Mouse (Mus musculus) skeletal muscle tissue, adult 2 months (tissue): ENCODE measurements around the gene Pde6h.

Experiments
- DNase-seq: peaks from one replicate; pipeline ENCODE4 v3.0.0-alpha.2; 2012; ENCODE audit warnings: low read depth, low spot score

Pde6h gene

DNA sequence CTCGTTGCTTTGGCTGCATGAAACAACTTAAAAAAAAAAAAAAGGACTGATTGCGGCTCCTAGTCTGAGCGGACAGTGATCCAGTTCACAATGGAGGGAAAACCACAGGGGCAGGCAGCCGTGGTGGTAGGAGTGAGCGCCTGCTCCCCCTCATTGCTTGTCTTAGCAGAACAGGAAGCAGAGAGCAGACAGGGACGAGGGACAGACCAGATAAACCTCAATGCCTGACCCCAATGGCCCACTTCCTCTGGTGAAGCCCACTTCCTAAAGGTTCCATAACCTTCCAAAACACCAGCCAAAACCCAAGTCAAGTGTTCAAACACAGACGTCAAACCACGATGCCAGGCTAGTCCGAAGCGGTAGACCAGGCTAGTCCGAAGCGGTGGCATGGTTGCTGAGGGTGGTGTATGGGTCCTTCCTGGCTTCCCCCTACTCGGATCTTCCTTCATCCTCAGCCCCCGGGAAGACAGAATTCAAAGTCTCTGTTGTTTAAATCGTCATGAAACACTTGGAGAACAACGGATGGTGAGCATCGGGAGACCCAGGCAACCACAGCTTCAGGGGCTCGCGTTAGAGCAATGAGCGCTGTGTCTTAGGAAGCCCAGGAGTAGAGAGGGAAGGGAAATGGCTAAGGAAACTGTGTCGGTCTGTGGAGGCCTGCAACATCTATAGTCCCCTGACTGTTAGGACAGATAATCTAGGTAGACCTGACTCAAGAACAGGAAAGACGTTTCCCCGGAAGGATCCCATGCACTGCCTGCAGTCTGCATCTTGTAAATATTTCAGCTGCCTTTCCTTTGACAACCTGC, 55.8 kb downstream of the Pde6h start:
- no peak for DNase-seq

GRCm38 (mm10) chr6:136980331-136980746, 56.7 kb downstream of the Pde6h start:
- no peak for DNase-seq

DNA sequence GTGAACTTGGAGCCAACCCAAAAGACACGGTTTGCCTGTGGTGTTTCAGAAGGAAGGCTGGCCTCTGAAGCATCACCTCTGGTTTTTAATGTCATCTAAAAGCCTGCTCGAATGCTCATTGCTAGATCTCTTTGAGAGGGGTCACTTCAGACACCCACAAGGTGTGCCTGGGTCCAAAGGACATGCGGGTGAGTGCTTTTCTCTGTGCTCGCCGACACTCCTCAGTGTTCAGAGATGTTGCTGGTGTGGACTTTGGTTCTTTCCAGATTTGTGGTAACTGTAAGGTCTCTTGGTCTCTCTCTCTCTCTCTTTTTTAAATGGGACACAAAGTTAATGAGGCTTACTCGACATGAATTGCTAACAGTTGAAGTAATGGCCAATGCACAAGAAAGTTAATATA, 58.9 kb downstream of the Pde6h start:
- no peak for DNase-seq

DNA sequence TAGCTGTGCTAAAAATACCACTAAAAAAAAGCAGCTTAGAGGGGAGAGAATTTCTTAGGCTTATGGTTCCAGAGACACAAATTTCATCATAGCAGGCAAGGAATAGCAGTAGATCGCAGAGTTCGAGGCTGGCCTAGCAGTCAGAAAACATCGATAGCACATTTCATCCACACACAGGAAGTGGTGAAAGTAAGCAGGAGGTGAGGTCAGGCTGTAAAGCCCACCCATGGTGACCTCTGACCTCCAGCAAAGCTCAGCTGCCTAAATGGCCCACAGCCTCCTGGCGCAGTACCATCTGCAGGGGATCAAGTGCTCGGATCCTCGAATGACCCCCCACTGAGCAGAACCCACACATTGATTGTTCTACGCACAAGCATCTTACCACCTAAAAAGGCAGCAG, 59.6 kb downstream of the Pde6h start:
- DNase-seq: no peak

- DNase-seq: no peak
Observed at GRCm38 (mm10) chr6:136986019-136986418, 62.4 kb downstream of the Pde6h start.

- DNase-seq: no peak
Observed at GRCm38 (mm10) chr6:136986718-136987117, 63.1 kb downstream of the Pde6h start.

- no peak for DNase-seq
Observed at GRCm38 (mm10) chr6:136988536-136989060, 65.0 kb downstream of the Pde6h start.

GRCm38 (mm10) chr6:136989824-136990497, 66.3 kb downstream of the Pde6h start:
- no peak for DNase-seq

- DNase-seq: no peak
Observed at GRCm38 (mm10) chr6:136990557-136990956, 66.9 kb downstream of the Pde6h start.

- no peak for DNase-seq
Observed at GRCm38 (mm10) chr6:136993574-136993973, 69.9 kb downstream of the Pde6h start.

GRCm38 (mm10) chr6:136995533-136995932, 71.9 kb downstream of the Pde6h start:
- DNase-seq: no peak

DNA sequence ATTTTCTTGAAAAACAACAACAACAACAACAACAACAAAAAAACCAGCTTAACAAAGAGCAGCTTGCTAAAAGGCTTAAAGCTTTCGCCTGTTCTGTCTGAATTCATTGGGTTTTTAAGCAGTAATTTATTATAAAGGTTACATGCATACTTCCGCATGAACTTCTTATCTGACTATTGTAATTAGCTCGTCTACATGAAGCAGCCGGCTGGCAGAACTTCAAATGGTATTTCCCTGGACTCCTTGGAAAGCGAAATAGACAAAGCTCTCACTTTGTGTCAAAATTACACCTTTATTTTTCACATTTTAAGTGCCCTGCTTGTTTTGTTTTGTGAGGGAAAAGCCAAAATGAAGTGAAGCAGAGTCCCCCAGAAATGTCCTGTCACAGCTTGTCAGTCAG, 72.7 kb downstream of the Pde6h start:
- DNase-seq: no peak

DNA sequence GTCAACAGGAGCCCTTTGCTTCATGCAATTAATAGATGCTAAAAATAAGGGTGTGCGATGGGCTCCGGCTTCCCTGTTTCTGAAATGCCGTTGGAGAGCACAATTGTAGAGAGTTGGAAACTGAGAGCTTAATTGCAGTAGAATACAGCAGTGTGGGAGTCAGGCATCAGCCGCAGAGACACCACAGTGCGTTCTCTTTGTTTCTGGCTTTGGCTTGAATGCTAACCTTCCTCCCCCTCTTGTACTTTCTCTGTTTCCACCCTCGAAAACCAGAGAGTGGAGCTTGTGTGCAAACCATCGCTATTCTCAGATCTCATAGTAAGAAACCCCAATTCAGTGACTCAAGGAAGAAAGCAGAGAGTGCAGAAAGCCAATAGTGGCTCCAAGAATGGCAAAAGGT, 74.5 kb downstream of the Pde6h start:
- DNase-seq: no peak

DNA sequence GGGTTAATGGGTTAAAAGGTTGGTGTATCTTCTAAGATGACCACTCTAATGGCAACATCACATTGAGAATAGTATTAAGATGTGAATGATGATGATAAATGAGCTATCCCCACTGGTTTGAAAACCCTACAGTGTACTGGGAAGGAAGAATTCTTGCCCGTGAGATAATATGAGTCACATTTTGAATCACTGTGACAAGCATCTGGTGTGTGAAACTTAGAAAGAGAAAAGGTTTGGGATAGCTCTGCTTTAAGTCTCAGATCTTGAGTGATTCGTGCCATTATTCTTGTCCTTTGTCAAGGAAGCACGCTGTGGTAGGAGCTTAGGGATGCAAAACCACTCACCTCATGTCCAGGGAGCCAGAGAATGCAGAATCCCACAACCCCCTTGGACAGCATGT, 75.4 kb downstream of the Pde6h start:
- no peak for DNase-seq

DNA sequence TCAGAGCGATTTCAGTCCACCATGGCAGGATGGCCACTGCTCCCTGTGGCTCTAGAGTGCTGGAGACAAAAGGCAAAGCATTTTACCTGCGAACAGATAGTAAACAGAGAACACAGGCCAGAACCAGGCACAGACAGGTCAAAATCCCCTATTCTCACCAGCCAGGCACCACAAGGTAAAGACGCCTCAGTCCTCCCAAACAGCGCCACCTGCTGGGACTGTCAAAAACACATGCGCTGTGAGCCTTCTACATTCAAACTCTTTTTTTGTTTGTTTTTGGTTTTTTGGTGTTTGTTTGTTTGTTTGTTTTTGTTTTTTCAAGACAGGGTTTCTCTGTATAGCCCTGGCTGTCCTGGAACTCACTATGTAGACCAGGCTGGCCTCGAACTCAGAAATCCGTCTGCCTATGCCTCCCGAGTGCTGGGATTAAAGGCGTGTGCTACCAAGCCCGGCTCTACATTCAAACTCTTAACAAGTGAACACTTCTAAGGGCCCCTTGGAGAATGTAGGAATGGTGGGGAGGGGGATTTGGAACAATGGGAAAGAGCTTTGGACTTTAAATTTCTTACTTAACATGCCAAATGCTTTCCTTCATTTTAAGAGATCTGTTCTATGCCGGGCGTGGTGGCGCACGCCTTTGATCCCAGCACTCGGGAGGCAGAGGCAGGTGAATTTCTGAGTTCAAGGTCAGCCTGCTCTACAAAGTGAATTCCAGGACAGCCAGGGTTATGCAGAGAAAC, 76.2 kb downstream of the Pde6h start:
- DNase-seq: no peak

- no peak for DNase-seq
Observed at GRCm38 (mm10) chr6:137000706-137001105, 77.1 kb downstream of the Pde6h start.

DNA sequence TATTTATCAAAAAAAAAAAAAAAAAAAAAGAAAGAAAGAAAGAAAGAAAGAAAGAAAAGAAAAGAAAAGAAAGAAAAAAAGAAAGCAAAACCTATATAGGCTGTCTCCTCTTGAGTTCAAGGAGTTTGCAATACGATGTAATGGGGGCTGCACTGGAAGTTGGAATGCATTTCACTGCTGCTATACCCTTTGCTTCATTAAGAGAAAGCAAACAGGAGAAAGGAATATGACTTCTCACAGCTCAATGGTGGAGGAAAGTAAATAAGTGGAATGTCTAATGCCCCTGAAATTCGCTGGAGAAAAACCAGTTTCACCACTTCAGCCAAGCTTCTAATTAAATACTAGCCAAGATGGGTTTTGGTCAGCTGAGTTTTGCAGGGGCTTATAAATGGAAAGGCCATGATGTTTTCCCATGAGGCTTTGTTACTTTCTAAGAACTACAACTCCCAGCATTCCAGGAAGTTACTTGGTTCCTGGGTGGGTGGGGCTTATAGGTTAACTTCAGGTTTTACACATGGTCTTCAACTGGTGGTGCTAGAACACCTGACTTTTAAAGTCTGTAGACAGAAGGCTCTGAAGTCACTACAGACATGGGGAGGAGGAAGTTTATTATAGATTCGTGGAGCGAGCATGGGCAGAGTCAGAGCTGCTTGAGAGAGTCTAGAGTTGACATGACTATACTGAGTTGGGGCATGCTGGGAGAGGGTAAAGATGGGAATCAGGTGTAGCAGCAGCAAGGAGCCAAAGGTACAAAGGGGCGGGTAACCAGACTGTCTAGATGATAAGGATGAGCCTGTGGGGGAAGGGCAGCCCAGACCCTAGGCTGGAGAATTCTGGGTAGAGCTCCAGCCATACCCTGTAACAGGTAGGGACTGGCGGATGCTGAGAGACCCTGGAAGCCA, 77.9 kb downstream of the Pde6h start:
- no peak for DNase-seq

DNA sequence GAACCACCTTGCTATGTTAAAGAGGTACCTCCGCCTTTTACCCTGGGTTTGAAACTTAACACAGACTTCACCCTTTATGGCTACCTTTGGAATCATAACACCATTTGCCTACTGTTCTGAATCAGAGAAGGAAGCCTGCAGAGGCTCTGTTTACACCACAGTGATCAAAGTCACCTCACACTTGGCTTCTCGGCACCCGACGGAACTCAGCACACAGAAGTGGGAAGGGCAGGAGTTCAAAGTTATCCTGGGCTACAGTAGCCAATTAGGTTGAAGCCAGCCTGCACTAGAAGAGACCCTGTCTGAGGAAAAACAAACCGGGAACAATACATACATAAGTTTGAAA, 78.5 kb downstream of the Pde6h start:
- no peak for DNase-seq

DNA sequence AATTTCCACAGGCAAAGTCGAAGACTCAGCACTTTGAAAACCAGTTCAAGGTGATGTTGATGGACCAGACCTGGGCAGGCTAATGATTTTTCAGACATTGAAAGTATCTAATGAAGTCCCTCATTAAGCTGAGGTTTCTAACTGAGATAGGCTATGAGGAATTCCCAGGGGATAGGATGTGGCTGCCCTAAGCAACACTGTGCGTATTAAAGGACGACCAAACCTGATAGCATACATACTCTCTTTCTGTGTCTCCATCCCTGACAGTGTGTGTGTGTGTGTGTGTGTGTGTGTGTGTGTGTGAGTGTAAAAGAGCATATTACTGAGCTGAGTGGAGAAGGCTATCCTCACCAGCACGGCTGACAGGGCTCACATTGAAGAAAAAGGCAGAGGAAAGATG, 80.7 kb downstream of the Pde6h start:
- DNase-seq: no peak

DNA sequence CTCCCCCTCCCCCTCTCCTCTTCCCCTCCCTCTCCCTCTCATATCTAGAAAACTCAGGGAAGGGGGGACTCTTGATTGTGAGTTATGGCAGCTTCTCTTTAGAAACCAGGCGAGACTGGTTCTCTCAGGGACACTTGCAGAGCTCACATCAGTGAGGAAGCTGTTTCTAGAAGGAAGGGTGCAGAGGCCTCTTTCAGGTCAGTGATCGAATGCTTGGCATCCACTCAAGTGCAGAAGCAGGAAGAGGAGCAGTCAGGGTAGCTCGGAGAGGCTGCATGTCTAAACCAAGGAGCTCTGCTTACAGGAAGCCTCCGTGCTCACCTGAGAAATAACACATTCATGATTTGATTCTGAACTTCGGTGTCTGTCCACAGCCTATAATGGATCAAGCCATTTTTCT, 87.6 kb downstream of the Pde6h start:
- no peak for DNase-seq

GRCm38 (mm10) chr6:137014346-137014745, 90.7 kb downstream of the Pde6h start:
- DNase-seq: no peak
